Mouse (Mus musculus) heart, postnatal 14 days (tissue): Measurements from ENCODE around the gene Gpc6. TPM values are rescaled to one million over a fixed set of nuclear protein-coding genes. Genes with fewer than 3 reads are reported as not detected.

Experiments used
- DNase-seq, 2 experiments: peaks; one replicate each; pipeline ENCODE4 v3.0.0; 2021 to 2022
- intact Hi-C: fragments of 180-260 bp; cut with DNase I; formaldehyde crosslinking; loops from one replicate; pipeline ENCODE4 v1.15.1; 2025
- total RNA-seq, 2 experiments: library from RNA; stranded (reverse); gene quantifications; 2 replicates each; pipeline ENCODE4 v1.2.3; 2021

The Gpc6 gene
- total RNA-seq, 2 experiments from 2014 or later = 21.1 to 22.5 TPM

GRCm38 (mm10) chr14:117762934-117763333 lies 837.8 kb downstream of the Gpc6 start:
- intact Hi-C loops = no loop called here

GRCm38 (mm10) chr14:117767861-117768260 lies 842.7 kb downstream of the Gpc6 start:
- intact Hi-C loops = no loop called here
- DNase-seq = peak in 1 of 2 experiments; percentile 25

More at GRCm38 (mm10) chr14:117762934-117763333, 837.8 kb downstream of the Gpc6 start:
- no peak for DNase-seq

GRCm38 (mm10) chr14:117768697-117769096 lies 843.6 kb downstream of the Gpc6 start:
- DNase-seq = no peak
- intact Hi-C loops = no loop called here

GRCm38 (mm10) chr14:117773373-117773772 lies 848.3 kb downstream of the Gpc6 start:
- no peak for DNase-seq
- intact Hi-C loops = no loop called here

GRCm38 (mm10) chr14:117777866-117778500 lies 852.9 kb downstream of the Gpc6 start:
- DNase-seq = no peak
- intact Hi-C loops = no loop called here

- intact Hi-C loops = no loop called here
- DNase-seq = no peak
Measured at GRCm38 (mm10) chr14:117778538-117779413, 853.7 kb downstream of the Gpc6 start.

- intact Hi-C loops = no loop called here
Measured at GRCm38 (mm10) chr14:117781724-117782123, 856.6 kb downstream of the Gpc6 start.

GRCm38 (mm10) chr14:117783671-117784262 lies 858.7 kb downstream of the Gpc6 start:
- intact Hi-C loops = no loop called here
- no peak for DNase-seq

More at GRCm38 (mm10) chr14:117781724-117782123, 856.6 kb downstream of the Gpc6 start:
- no peak for DNase-seq

GRCm38 (mm10) chr14:117784960-117785359 lies 859.8 kb downstream of the Gpc6 start:
- no peak for DNase-seq
- intact Hi-C loops = no loop called here

GRCm38 (mm10) chr14:117785507-117786085 lies 860.5 kb downstream of the Gpc6 start:
- intact Hi-C loops = no loop called here
- no peak for DNase-seq

GRCm38 (mm10) chr14:117786647-117787046 lies 861.5 kb downstream of the Gpc6 start:
- intact Hi-C loops = no loop called here
- DNase-seq = no peak

- intact Hi-C loops = no loop called here
Measured at GRCm38 (mm10) chr14:117794874-117795273, 869.8 kb downstream of the Gpc6 start.

GRCm38 (mm10) chr14:117796661-117797060 lies 871.5 kb downstream of the Gpc6 start:
- intact Hi-C loops = no loop called here
- DNase-seq = no peak

More at GRCm38 (mm10) chr14:117794874-117795273, 869.8 kb downstream of the Gpc6 start:
- no peak for DNase-seq

GRCm38 (mm10) chr14:117800399-117800798 lies 875.3 kb downstream of the Gpc6 start:
- no peak for DNase-seq
- intact Hi-C loops = no loop called here

- intact Hi-C loops = no loop called here
- no peak for DNase-seq
Measured at GRCm38 (mm10) chr14:117807846-117808245, 882.7 kb downstream of the Gpc6 start.

GRCm38 (mm10) chr14:117808326-117808725 lies 883.2 kb downstream of the Gpc6 start:
- DNase-seq = no peak
- intact Hi-C loops = no loop called here

GRCm38 (mm10) chr14:117810321-117811270 lies 885.5 kb downstream of the Gpc6 start:
- intact Hi-C loops = no loop called here
- DNase-seq = no peak

- intact Hi-C loops = no loop called here
- no peak for DNase-seq
Measured at GRCm38 (mm10) chr14:117813473-117813872, 888.4 kb downstream of the Gpc6 start.

- intact Hi-C loops = no loop called here
Measured at GRCm38 (mm10) chr14:117816008-117816407, 890.9 kb downstream of the Gpc6 start.

GRCm38 (mm10) chr14:117816706-117817105 lies 891.6 kb downstream of the Gpc6 start:
- no peak for DNase-seq
- intact Hi-C loops = no loop called here

More at GRCm38 (mm10) chr14:117816008-117816407, 890.9 kb downstream of the Gpc6 start:
- DNase-seq = no peak
